Mouse (Mus musculus) kidney, adult 11 months (tissue): ENCODE results near the gene Ubash3b.
A peak's percentile ranks its signal among the peaks of the same experiment; 100 is the strongest.

ENCODE experiments used
- DNase-seq: peaks from one replicate; pipeline ENCODE4 v3.0.0; 2022

Ubash3b gene

DNA sequence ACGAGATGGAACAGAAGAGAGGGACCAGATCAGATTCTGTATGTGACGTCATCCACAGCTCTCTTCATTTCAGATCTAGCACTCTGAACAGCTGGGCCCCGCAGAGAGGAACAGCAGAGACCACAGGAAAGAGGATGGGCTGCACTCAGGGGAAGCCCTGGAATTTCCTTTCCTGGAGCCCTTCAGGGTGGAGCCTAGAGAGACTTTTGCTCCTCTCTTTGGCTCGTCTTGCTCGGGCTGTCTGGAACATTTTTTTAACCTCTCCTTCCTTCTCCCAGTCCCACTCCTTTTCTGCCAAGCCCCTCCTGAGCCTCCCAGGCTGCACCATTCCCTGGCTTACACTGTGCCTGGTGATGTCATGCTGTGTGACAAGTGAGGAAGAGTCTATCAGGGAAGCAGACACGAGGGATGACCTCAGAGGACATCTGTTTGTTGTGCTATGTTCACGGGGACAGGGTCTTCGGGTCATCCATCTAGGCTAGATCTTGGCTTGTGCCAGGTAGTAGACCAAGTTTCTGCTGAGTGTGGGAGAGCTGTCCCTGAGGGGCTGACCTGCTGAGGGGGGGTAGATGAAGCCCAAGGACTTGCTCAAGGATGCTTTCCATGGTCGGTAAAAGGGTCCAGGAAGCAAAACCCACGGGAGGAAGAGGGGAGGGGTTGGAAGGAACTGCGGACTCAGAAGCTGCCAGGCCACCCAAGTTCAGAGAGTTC lies 77.2 kb downstream of the Ubash3b start:
- DNase-seq = peak; percentile 28

DNA sequence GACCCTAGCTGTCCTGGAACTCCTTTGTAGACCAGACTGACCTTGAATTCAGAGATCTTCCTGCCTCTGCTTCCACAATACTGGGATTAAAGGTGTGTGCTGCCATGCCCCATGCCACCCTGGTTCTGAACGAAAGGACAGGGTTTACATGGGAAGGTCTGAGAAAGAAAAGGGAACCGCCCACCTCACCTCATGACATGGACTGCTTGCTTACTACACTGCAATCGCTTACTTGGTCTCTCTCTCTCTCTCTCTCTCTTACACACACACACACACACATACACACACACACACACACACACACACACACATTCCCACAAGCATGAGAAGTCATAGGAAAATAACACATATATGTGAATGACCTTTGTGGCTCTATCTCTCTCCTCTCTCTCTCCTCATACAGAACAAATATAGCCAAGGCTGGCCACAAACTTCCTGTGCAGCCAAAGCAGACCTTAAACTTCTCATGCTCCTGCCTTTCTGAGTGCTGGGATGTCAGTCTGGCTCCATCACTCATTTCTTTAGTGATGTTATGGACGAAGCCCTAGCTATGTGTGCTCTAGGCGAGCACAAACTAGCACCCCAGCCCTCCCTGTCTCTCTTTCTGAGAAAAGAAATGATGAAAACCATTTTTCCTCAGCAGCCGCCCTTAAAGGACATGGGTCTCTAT lies 78.0 kb downstream of the Ubash3b start:
- DNase-seq = no peak

DNA sequence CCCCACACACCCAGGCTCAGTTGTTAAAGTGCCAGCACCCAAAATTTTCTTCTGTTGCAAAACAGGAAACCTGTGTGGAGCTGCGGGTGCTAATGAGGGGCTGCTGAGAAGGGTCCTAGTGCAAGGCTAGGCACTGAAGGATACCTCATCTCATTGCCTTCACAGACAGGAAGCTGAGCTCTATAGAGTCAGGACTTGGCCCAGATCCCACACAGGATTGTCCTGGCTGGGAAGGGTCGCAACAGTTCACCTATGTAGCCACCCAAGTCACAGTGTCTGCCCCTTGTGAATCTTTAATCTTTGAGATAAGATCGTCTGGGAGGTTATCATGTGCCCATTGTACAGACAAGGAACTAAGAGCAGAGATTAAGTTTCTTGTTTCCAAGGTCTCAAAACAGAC lies 78.6 kb downstream of the Ubash3b start:
- no peak for DNase-seq

DNA sequence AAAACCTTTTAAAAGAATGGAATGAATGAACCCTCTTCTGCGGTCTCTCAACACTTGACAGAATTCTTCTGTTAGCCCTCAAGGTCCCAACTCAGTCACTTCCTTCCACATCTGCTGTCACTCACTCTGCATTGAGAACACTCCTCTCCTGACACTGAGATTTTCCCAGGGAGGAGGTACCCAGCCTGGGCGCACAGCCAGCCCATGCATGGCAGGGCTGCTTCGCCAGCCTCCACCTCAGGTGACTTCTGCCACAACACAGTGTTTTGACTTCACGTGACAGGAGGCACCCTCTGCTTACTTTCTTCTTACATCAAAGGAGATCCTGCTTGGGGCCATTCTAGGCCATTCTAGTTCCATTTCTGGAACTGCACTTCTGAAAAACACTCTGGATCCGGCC lies 80.6 kb downstream of the Ubash3b start:
- DNase-seq = peak; percentile 54

DNA sequence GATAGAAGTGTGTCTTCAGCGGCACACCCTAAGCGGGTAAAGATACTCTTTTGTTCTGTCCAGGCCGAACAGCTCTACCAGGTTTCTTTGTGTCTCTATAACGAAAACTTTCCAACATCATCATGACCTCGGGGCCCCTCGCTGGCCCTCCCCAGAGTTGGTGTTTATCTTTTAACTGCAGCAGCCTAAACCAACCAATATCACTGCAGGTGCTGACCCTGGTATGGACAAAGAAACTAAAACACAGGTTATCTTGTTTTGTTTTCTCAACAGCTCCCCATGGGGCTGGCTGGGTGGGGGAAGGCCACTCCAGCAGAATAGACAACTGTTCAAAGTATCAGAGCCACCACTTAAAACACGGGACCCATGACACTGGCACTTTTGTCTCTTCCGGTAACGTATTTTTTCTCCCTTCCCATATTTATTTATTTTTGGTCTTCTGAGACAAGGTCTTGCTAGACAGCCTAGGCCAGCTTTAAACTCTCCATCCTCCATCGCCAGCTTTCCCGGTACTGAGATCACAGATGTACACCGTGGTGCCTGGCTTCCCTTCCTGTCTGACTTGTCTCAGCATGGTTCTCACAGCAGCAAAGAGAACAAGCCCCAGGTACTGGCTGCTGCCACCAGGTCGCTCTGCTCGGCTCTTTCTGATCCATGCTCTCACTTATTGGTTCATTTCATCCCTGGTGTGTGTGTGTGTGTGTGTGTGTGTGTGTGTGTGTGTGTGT lies 81.9 kb downstream of the Ubash3b start:
- DNase-seq = no peak

DNA sequence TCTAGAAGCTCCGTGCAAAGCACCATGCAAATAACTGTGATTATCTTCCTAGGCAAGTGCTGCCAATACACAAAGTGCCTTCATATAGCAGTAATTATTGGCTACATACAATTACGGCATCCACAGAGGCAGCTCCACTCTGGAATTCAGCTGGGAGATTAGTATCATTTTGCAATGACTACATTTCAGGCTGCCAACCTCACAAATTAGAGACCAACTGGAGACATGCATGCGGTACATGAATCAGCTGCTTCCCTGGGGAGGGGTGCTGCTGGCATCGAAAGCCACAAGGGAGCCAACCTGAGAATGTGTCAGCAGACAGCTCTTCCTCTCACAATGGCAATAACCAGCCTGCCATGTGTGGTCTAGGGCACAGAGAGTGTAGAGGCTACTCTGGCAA lies 83.3 kb downstream of the Ubash3b start:
- DNase-seq = no peak

DNA sequence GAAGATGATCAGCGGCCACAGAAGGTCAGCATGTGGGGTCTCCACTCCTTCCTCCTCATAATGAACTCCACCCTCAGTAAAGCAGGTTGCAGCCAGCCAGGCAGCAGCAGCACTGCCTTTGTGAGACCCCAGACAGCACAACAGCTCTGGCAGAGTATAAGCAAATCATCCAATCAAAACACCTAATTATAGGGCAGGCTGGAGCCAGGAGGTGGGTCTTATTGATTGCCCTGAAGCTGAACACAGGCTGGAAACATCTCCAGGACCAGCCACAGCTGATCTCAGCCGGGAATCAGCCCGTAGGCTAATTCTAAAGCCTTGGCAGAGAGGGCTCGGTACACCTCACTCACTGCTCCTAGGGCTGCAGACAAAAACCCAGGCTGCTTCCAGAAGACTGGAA lies 85.3 kb downstream of the Ubash3b start:
- no peak for DNase-seq

DNA sequence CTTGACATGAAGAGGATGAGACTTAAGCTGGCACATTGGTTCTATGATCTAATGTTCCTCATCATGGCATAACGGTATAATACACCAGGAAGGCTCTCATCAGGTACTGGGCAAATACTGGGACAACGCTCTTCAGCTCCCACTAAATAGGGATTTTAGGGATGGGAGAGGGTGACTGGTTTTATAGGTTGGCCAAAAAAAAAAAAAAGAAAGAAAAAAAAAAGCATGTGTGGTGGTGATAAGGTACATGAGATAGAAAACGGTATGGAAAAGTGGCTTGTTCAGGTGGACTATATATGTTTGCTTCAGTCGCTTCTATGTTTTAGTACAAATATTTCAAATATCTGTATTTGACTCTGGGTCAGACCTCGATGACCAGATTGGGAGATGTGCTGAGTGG lies 86.0 kb downstream of the Ubash3b start:
- no peak for DNase-seq

DNA sequence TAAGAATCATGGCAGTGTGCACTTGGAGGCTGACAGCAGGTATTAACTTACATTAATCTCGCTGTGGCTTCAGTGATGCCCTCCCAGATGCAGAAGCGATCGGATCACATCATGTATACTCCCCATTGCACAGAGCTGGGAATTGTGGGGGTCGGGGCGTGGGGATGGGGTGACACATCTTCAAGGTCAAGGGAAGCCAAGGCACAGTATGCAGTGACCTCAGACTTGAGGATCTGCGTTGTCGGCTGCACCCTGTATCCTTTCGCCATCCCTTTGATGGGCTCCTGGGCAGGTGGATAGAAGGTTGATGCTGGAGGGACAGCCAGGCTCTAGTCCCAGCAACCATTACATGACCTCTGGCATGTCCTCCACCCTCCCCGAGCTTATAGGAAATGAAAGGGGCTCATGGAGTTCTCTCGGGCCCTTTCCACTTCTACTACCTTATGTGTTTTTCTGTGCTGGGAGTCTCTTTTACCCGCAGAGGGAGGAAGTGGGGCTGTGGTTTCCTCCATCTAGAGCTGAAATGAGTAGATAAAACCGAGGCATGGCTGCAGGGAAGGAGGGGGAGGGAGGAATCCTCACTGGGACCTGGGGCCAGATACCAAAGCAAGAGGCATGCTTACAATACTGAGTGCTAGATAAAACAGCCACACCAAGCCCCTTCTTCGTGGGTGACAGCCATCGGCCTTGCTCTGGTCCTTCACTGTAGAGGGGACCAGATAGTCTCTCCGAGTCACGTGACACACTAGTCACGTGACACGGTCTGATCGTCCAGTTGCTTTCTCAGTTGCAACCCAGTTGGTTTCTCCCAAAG lies 88.1 kb downstream of the Ubash3b start:
- no peak for DNase-seq

DNA sequence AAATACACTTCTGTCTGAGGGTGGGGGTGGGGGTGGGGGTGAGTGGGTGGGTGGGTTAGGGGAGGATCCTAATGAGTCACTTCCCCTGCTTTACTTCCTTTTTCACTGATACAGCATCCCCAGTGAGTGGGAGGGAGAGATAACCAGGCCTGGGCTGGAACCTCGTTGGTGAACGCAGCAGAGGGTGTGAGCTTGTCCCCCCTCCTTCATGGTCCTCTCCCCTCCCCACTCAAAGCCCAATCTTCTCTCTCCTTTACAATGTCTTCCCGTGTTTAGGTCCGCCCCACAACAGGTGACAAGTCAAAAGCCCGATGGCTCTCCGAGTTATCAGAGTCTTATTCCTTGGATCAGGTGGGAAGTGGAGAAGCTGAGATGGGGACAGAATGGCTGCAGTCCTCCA lies 88.7 kb downstream of the Ubash3b start:
- no peak for DNase-seq

DNA sequence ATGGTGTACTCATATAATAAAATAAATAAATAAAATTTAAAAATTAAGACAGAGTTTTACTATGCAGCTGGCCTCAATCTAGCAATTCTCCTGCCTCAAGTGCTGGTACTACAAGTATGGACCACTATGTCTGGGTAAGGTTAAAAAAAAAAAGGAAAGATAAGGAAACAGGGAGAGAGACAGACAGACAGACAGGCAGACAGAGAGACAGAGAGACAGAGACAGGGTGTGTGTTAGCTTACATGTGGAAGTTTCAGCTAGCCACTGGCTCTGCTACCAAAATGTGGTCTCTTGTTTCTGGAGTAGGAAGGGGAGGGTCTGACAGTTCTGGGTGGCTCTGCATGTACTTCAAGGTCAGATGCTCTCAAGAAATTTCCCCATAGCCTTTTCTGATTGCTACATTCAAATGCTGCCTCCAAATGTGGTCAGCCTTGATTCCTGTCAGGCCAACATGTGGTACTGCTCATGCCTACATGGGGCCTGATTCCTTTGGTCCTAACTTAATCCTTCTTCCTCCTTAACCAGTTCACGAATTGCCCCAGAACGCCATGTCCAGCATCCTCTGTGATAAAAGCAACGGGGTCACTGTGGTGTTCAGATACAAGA lies 89.5 kb downstream of the Ubash3b start:
- DNase-seq = no peak

DNA sequence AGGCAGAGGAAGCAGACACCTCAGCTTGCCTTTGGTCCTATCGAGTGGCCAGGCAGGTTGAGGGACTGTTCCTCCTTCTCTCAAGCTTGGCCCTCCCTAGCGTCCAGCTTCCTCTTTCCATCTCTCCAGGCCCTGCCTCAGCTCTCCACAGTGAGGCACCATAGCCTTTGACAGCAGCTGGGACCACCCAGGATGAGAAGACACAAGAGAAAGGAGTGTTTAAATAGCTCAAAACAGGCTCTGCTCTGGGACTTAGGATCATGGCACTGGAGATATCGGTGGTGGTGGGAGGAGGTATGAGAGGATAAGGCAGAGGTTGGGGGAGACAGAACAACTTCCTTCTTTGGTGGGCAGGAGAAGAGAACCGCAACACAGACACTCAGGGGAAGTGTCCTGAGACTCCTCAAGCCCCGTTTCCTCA lies 90.7 kb downstream of the Ubash3b start:
- no peak for DNase-seq

DNA sequence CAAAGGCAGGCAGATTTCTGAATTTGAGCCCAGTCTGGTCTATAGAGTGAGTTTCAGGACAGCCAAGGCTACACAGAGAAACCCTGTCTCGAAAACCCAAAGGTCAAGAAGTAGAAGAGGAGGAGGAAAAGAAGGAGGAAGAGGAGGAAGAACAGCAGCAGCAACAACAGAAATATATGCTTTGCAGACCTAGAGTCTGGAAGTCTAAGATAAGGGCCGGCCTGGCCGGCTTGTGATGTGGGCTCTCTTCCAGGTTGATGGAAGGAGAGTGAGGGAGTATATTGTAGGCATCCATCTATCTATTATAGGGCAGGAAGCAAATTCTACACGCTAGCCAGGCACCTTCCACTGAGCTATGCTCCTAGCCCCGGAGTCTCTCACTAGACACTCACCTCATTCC lies 92.0 kb downstream of the Ubash3b start:
- DNase-seq = no peak

DNA sequence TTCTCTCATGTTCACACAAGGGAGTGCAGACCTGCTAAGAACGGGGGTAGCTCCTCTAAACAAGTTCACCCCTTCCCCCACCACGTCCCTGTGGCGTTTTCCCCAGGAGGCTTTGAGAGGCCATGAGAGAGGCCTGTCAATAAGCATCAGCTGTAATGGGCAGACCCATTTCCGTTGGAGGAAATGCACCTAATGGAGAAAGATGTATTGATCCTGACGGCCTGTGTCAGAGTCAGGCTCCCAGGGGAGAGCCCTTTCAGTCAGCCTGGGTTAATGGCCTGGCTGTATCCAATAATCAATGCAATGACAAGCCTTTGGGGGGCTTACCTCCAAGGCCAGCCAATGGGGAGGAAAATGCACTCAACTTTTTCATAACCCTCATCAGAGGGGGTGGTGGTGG lies 100.1 kb downstream of the Ubash3b start:
- no peak for DNase-seq

DNA sequence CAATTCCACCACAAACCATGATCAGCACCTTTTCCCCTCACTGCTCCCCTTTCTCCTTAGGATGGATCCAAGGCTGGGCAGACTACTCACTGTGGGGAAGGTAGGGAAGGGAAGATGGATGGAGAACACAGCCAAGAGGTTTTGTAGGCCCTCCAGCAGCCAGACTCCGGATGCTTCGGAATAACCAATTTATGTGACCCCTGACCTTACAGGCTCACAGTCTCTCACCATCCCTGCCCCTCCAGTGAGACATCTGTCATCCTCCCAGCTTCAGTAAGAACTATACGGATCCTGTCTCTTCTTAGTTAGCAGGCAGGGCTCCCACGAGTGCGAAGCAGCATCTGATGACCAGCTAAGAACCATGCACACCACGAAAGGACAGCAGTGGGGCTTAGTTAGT lies 100.9 kb downstream of the Ubash3b start:
- DNase-seq = no peak

DNA sequence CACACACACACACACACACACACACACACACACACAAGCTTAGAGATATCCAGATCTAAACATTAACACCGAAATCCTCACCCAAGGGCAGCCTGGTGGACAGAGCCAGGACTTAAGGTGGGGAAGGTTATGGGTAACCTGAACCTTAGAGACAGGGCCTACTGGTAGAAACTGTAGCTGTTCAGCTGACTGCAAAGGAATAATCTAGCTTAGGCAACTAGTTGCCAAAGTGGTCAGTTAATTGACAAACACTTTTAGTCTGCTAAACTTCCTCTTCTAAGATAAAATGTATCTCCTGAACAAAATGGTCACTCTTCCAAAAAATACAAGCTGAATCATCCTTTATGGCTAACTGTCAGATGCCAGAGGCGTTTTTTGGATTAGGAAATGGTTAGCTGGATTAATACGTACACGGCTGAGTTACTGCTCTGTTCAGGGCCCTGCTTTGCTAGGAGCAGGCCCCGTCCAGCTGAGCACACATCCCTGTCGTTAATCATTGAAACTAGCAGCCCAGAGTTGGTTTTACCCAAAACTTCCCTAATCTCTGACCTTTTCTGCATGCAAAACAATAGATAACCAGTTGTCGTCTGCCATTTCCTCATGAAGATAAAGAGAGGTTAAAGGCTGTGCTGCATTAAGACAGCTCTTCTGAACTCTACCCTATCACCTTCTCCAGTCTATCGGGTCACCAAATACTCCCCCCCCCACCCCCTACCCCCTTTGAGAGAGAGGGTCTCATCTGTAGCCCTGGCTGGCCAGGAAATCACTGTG lies 102.5 kb downstream of the Ubash3b start:
- no peak for DNase-seq

DNA sequence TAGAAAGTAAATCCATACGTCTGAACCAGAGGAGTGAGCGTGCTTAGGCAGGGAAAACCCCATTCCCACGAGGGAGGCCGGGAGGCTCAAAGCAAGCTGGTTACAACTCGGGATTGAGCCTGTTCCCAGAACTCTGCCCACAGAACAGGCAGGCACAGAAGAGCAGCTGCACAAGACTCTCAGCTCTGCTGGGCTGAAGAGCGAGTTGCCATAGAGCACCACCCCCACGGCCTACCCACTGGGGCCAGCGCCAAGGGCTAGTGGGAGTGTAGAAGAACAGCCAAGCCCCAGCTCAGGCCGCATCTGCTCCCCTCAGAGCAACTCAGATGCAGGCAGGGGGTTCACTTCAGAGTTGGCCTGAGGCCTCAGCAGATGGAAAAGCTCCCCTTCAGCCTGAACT lies 107.3 kb downstream of the Ubash3b start:
- DNase-seq = no peak

DNA sequence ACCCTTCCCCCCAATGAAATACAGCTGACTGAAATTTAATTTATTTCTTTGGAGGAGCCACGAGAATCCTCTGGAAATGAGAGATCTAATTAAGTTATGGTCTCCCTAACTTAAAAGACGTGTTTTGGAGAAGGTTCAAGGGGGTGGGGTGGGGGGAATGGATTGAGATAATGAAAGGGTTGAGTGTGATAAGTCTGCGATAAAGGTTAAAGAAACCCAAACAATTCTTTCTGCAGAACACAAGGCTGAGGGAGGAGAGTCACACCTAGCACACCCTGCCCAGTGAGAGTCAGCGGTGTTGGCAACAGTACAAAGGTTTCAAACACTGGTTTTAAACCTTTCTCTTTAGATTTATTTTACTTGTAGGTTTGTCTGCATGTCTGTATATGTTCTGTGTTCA lies 108.0 kb downstream of the Ubash3b start:
- DNase-seq = no peak

DNA sequence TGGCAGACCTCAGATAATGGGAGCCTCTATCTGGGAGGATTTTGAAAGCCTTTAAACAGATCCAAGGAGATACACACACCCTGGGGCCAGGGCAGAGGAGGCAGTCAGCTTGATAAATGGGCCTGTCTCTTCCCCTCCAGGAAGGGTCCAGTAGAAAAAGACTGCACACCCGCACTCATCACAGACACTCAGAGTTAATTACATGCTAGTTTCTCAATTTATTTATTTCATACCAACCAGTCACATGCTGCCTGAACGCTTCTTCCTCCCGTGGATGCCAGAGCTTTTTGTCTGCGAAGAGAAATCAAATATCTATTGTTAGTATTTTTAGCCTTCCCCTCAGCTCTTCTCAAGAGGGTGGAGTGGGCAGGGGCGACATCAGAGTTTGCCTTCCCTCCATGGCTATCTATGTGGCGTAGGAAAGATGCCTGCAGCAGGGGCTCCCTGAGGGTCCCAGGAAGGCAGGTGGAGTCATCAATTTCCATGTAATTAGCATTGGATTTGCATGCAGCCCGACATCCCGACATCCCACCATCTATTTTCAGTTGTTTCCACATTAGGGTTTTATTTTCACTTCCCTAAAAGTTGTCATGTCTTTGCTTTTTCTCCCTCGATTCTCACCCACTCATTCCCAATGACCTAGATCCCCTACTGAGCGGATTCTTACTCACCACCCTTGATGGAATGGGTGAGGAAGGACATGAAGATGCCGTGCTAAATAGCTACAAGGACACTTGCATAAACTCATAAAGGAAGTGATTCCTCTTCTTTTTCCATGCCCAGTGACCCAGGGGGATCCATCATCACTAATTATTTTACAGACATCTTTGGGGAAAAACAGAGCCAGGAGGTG lies 110.2 kb downstream of the Ubash3b start:
- DNase-seq = no peak

DNA sequence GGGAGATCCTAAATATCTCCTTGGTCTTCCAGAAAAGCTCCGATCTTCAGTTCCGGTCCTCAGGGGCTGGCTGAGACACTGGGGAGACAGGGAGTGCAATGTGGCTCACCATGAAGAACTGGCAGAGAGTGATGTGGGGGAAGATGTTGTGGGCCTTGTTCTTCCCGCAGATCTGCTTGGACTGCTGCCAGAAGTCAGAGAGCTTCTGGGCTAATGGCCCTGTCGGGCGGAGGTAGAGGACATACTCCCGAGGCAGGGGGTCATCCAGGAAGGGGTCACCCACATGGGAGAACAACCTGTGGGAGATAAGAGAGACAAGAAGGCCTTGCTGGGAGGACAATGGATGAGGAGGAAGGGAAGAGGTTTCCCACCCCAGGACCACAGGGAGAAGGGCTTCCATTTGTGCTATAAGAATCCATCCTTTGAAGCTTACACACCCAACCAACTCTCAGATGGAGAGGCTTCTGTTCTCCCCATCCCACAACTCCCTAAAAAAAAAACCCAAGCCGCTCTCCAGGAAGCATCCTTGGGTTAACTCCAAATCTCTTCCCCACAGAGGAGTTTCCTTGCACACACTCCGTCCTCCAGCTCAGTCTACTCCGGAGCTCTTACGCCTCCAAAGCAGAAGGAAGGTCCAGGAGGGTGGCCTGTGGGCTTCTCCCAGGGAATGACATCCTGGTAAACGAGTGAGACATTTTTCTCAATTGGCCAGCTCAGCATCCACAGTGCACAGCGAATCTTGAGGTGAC lies 111.0 kb downstream of the Ubash3b start:
- no peak for DNase-seq
